Mouse (Mus musculus) cerebellum, adult 2 months (tissue): Measurements from ENCODE around the gene Pard3b.

Source experiments
- CTCF ChIP-seq: fragments of 200-500 bp; IDR thresholded peaks from 2 replicates; pipeline ENCODE4 v1.5.1; 2011; ENCODE audit warnings: low read depth, mild to moderate bottlenecking, control low read depth, low read length, moderate library complexity, borderline replicate concordance; ENCODE audit not compliant: insufficient read depth
- POLR2A ChIP-seq: fragments of 200-500 bp; IDR thresholded peaks from 2 replicates; pipeline ENCODE4 v1.6.1; 2011; ENCODE audit warnings: low read length, control low read depth, borderline replicate concordance; ENCODE audit not compliant: insufficient read depth

DNA sequence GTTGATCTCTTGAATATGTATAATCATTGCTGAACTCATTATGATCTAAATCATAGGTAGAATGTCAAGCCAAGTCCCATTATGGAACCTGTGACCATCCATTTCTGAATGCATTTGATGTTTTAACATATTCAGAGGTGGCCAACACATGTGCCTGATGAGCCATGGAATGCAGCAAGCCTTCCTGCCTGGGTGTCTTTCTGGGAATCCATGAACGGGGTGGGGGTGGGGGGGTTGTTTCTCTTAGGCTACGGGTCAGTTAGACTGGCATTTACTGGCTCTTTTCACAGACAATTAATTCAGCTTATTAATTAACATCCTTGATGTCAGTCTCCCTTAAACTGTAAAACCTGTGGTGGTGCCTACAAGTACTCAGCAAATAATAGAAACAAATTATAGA lies 521.0 kb downstream of the Pard3b start:
- no peak for TF ChIP-seq CTCF
- no peak for TF ChIP-seq POLR2A
